Mouse (Mus musculus) ES-Bruce4 (cell line): Measurements from ENCODE around the gene Srebf1. TPM values are rescaled to one million over a fixed set of nuclear protein-coding genes. Genes with fewer than 3 reads are reported as not detected.
A peak's percentile ranks its signal among the peaks of the same experiment; 100 is the strongest.

ENCODE experiments used
- H3K27ac ChIP-seq: 2 replicates; pipeline ENCODE4 v1.5.1; 2012; ENCODE audit warnings: low read length, inconsistent platforms; ENCODE audit not compliant: insufficient read depth
- H3K27me3 ChIP-seq: 2 replicates; pipeline ENCODE4 v1.6.1; 2012; ENCODE audit warnings: mild to moderate bottlenecking, low read length, inconsistent platforms; ENCODE audit not compliant: control insufficient read depth, poor library complexity, insufficient read depth, severe bottlenecking
- H3K36me3 ChIP-seq: 2 replicates; pipeline ENCODE4 v1.6.1; 2012; ENCODE audit warnings: inconsistent platforms, mild to moderate bottlenecking, low read length, moderate library complexity; ENCODE audit not compliant: control insufficient read depth, poor library complexity, insufficient read depth, severe bottlenecking
- H3K4me1 ChIP-seq: one replicate; pipeline ENCODE4 v1.8.1; 2011; ENCODE audit warnings: low read length; ENCODE audit not compliant: control insufficient read depth, insufficient read depth
- H3K4me3 ChIP-seq: 2 replicates; pipeline ENCODE4 v1.5.1; 2011; ENCODE audit warnings: low read depth, mild to moderate bottlenecking, low read length
- H3K9ac ChIP-seq: 2 replicates; pipeline ENCODE4 v1.6.1; 2012; ENCODE audit warnings: low read depth, mild to moderate bottlenecking, inconsistent platforms; ENCODE audit not compliant: poor library complexity, severe bottlenecking
- H3K9me3 ChIP-seq: replicated peaks from 2 replicates; pipeline ENCODE4 v1.6.1; 2012; ENCODE audit warnings: mild to moderate bottlenecking, low read length, inconsistent platforms; ENCODE audit not compliant: control insufficient read depth, poor library complexity, insufficient read depth, severe bottlenecking
- CTCF ChIP-seq: IDR thresholded peaks from one replicate; pipeline ENCODE4 v1.8.1; 2011; ENCODE audit warnings: low read depth, low read length
- EP300 ChIP-seq: IDR thresholded peaks from 2 replicates; pipeline ENCODE4 v1.6.1; 2011; ENCODE audit warnings: low read depth, low read length; ENCODE audit not compliant: insufficient read depth
- POLR2A ChIP-seq: IDR thresholded peaks from one replicate; pipeline ENCODE4 v1.8.1; 2011; ENCODE audit warnings: low read length; ENCODE audit not compliant: insufficient read depth
- polyA plus RNA-seq: library from polyadenylated mRNA; stranded (reverse); fragments of >200 nt; gene quantifications from 2 replicates; pipeline ENCODE4 v1.2.4, GENCODE M21; 2011; ENCODE audit warnings: low read depth; ENCODE audit not compliant: missing spikeins, insufficient read depth, insufficient read length

Gene Srebf1
- polyA plus RNA-seq, 1 experiment: 68.6 TPM

- no peak overlapping the region for H3K4me3 ChIP-seq
These were observed 44.4 kb downstream of the Srebf1 start for GRCm38 (mm10) chr11:60178005-60178404.

GRCm38 (mm10) chr11:60176975-60177657 is 45.3 kb downstream of the Srebf1 start:
- TF ChIP-seq CTCF (no peak), POLR2A (no peak), EP300 (no peak)
- H3K9me3 ChIP-seq: no peaks in the 10 kb centered on the region
- H3K27me3 ChIP-seq: no peaks in the 10 kb centered on the region
- H3K9ac ChIP-seq: peak overlapping the region; percentile 53
- H3K4me3 ChIP-seq: peak overlapping the region; percentile 76
- H3K27ac ChIP-seq: peak overlapping the region; percentile 83
- H3K4me1 ChIP-seq: peaks cover 10% of the 10 kb centered on the region
- H3K36me3 ChIP-seq: no peaks in the 10 kb centered on the region

More at GRCm38 (mm10) chr11:60178005-60178404, 44.4 kb downstream of the Srebf1 start:
- Histone ChIP-seq H3K9ac (no peak overlapping the region), H3K36me3 (no peaks in the 10 kb centered on the region), H3K27me3 (no peaks in the 10 kb centered on the region), H3K9me3 (no peaks in the 10 kb centered on the region), H3K27ac (0 out of 2 replicates have a peak overlapping the region, but pooled peaks have one; percentile 3), H3K4me1 (peaks cover 10% of the 10 kb centered on the region)
- TF ChIP-seq EP300: no peak
- no peak for TF ChIP-seq CTCF
- no peak for TF ChIP-seq POLR2A

- TF ChIP-seq POLR2A (peak; percentile 42), CTCF (peak; percentile 35), EP300 (peak; percentile 90)
- H3K9me3 ChIP-seq: no peaks in the 10 kb centered on the region
- H3K27me3 ChIP-seq: no peaks in the 10 kb centered on the region
- no peaks in the 10 kb centered on the region for H3K36me3 ChIP-seq
- H3K27ac ChIP-seq: peak overlapping the region; percentile 84
- peak overlapping the region; percentile 97 for H3K9ac ChIP-seq
- peak overlapping the region; percentile 82 for H3K4me3 ChIP-seq
- peaks cover 12% of the 10 kb centered on the region for H3K4me1 ChIP-seq
These were observed 46.0 kb downstream of the Srebf1 start for GRCm38 (mm10) chr11:60176182-60176974.

GRCm38 (mm10) chr11:60175371-60176181 is 46.8 kb downstream of the Srebf1 start:
- Histone ChIP-seq H3K4me3 (peak overlapping the region; percentile 82), H3K4me1 (peaks cover 12% of the 10 kb centered on the region), H3K27ac (peak overlapping the region; percentile 84)

GRCm38 (mm10) chr11:60173606-60174184 is 48.7 kb downstream of the Srebf1 start:
- H3K27ac ChIP-seq: no peak overlapping the region
- no peaks in the 10 kb centered on the region for H3K9me3 ChIP-seq
- no peak overlapping the region for H3K4me3 ChIP-seq
- TF ChIP-seq EP300 (no peak), CTCF (no peak), POLR2A (no peak)
- H3K36me3 ChIP-seq: no peaks in the 10 kb centered on the region
- no peaks in the 10 kb centered on the region for H3K27me3 ChIP-seq
- peaks cover 15% of the 10 kb centered on the region for H3K4me1 ChIP-seq
- no peak overlapping the region for H3K9ac ChIP-seq

More at GRCm38 (mm10) chr11:60175371-60176181, 46.8 kb downstream of the Srebf1 start:
- peak overlapping the region; percentile 97 for H3K9ac ChIP-seq
- peak; percentile 50; the same call in 1 of the 2 replicates for TF ChIP-seq EP300
- no peak for TF ChIP-seq CTCF
- no peak for TF ChIP-seq POLR2A
- no peaks in the 10 kb centered on the region for H3K36me3 ChIP-seq
- H3K9me3 ChIP-seq: no peaks in the 10 kb centered on the region
- H3K27me3 ChIP-seq: no peaks in the 10 kb centered on the region
